Mouse (Mus musculus) liver, adult 2 months (tissue): ENCODE measurements at regions not wholly inside any gene's neighbourhood (a gene's known extent, or its start where the extent isn't known, plus 50 kb on each side); places are given as distances from the start of the nearest gene placed in this dataset.

ENCODE experiments used
- CTCF ChIP-seq: fragments of 200-500 bp; IDR thresholded peaks from 2 replicates; pipeline ENCODE4 v1.5.1; 2011; ENCODE audit warnings: low read depth, low read length, control low read depth
- POLR2A ChIP-seq: fragments of 200-500 bp; IDR thresholded peaks from 2 replicates; pipeline ENCODE4 v1.6.1; 2011; ENCODE audit warnings: low read length, control low read depth; ENCODE audit not compliant: insufficient read depth; ENCODE audit errors: extremely low read depth

DNA sequence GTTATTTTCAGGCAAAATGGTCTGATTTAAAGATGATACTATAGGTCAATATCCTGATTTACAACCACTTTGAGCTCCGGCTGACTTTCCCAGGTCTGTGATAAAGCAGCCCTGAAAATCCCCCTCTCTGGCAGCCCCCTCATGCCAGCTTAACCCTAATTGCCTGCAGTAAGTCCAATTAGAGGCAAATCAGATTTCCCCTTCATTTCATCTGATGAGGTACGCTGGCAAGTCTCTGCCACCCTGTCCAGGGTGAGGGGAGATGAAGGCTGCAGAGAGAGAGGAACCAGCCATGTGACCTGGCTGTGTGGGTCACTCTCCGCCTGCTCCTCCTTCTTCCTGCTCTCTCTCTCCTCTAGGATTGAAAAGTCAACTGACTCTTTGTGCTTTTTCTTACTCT lies 160.6 kb downstream of the Ly86 start:
- TF ChIP-seq POLR2A (no peak), CTCF (no peak)
